Mouse (Mus musculus) c-Kit-positive CD71-positive TER-119-negative erythroid progenitor cells, embryonic 14.5 days (primary cell): ENCODE data around the gene Wfdc15b.

Experiments
- DNase-seq: peaks from one replicate; pipeline ENCODE4 v3.0.0-alpha.2; 2013; ENCODE audit warnings: low read depth

Wfdc15b gene

DNA sequence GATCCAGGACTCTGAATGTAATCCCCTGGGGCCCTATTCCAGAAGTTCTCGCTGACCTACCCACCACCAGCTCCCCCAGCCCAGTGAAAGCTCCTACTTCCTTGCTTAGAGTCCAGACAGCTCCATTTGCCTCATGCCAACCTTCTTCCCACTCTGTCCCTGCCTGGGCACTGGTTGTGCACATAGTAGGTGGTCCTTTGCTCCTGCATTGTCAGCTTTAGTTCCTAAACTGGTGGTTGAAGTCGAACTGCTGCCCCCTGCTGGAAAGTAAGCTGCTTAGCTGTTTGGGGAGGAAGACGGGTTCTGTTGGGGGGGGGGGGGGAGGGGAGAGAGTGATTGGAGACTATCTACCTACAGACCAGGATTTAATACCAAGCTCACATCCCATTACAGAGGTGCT lies 41.3 kb downstream of the Wfdc15b start:
- peak; percentile 8 for DNase-seq

DNA sequence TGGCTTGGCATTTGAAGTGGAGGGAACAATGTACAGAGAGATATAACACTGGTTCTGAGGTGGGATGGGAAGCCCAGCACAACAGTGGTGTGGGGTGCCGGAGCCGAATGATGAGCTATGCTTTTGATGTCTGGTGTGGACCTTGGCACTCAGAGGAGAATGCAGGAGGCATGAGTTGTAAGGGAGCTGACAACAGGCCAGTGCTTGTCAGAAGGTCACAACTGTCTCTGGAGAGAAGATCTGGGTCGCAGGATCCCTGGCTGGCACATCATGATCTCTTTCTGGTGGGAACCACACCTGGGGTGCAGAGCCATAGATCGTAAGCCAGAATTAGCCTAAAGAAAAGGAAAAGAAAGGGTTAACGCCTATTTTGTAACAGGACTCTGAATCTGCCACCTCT lies 43.6 kb downstream of the Wfdc15b start:
- no peak for DNase-seq

DNA sequence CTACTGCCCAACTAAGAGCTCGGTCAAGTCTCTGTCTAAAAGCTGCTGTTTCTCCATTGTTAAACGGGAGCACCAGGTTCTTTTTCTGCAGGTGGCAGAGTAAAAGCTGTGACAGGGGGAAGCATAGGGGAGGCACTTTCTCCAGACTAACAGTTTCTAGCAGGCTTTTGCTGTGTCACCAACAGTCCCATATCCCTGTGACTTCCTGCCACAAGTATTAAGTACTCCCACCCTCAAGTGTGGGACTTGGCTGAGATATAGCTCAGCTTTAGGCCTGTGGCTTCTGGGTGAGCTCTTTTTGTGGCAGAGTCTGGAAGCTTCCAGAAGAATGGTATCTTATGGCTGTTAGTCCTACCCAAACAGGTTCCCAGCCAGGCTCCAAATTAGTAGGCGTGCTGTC lies 45.6 kb downstream of the Wfdc15b start:
- no peak for DNase-seq

DNA sequence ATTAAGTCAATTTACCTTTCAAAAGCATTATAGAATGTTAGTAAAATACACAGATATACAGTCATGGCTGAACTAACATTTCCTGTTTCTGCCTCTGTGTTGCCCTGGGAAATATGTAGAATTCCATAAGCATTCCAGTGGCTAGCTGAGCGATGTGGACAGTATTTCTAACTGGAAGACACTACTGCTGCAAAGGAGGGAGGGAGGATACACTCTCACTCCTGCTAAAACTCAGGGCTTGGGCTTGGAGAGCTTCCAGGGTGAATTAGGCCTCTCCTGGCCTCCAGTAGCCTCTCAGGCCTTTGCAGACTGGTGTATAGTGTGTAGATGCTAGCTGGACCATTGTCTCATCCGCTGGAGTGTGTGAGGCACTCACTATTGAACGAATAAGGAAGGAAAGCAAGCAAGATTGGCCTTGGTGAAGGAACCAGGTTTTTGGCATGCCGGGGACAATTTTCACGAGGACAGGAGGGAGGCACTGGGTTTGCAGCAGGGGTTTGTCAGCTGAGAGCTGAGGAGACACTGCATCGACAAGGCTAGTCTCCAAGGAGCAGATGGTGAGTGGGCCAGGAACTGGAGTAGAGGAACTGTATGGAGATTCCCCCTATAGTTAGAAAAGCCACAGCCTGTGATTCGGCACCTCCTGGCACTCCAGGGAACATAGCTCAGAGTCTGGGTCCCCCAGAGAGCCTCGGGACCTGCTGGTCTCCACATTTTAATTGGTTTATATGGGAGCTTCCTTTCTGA lies 46.6 kb downstream of the Wfdc15b start:
- no peak for DNase-seq

DNA sequence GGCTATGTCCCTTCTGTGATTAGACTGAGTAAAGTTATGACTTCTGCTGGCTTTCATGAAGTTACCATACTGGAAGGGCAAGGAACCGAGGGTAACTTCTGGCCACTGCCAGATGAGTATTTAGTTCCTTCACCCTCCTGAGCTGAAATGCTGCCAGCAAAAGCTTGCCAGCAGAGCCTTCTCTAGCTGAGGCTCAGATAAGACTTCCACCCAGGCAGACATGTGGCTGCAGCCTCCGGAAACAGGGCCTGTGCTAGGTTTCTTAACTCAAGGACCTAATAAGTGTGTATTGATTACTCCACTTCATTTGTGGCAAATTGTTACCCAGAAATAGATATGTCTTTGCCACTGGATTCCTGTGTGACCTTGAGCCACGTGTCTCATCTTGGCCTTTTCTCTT lies 48.1 kb downstream of the Wfdc15b start:
- no peak for DNase-seq

DNA sequence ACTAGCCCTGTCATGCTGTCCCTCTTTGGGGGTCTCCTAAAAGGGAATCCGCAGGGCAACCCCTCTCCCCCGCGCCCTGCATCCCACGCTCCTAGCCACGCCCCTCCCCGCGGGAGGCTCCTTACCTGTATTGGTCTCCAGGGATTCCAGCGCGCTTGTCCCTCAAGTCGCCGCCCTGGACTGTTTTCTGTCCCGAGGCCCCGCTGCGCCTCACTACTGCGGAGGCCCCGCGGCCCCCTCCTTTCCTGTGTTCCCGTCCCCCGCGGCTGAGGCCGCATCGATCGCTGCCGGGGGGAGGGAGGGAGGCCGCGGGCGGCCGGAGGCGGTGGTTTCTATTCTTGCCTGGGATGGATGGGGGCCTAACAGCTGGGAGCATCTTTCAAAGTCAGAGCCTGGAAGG lies 50.6 kb downstream of the Wfdc15b start, which contains the start of gene Kcns1:
TSS of gene Kcns1 (minus strand) at position 212 of the 400 bp plus-strand sequence.
- DNase-seq, result no peak

DNA sequence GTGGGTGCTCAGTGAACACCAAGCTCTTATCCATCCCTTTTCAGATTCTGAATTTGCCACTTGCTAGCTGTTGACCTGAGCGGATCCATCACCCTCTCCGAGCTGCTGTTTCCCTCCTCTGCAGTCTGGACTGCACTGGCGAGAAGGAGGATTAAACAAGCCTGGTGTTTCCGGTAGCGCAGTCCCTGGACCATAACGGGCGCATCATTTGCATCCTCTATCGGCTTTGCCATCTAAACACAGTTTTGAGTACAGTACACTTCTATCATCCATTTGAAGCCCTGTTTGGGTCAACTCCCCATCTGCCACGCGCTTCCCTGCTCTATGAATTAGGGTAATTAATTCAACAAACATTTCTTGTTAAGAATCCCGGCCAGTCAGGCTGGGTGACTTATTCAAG lies 51.1 kb downstream of the Wfdc15b start:
- no peak for DNase-seq

DNA sequence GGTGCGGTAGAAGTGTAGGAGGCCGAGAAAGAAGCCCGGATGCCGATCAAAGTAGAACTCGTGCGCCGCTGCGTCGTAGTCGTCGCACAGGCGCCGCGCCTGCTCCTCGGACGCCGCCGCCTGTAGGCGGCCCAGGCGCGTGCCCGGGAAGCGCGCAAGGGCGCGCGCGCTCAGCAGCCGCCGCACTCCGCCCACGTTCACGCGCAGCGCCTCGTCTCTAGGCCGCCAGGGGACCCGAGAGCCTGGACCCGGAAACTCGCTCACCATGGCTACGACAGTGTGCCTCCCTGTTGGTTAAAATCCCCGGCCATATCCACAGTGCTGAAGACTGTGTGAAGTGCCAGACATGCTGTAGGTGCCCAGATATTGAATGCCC lies 52.9 kb downstream of the Wfdc15b start:
- no peak for DNase-seq

DNA sequence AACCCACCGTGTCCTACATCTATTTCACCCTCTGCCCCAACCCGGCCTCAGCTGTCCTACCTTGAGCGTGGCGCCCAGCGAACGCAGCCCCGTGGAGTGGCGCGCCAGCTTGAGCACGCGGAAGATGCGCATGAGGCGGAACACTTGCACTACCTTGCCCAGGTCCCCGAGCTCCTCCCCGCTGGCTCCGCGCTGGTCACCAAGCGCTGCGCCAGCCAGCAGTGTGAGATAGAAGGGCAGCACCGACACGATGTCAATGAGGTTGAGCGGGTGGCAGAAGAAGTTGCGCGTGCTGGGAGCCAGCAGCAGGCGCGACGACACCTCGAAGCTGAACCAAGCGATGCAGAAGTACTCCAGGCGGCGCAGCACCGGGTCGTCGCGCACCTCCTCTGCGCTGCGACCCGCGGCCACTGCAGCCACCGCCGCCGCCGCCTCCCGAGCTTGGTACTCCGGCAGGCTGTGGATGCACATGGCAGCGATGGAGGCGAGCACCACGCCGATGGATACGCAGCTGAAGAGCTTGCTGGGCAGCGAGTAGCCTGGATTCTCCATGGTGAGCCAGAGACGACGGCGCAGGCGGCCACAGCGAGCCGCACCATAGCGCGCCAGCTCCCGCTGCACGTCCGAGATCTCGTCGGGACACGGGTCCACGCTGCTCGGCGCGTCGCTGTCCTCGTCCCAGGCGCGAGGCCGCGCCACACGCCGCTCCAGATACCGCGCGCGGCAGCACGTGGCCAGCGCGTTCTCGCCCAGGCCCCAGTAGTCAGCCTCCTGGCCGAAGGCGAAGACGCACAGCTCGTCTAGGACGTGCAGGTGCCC lies 53.5 kb downstream of the Wfdc15b start:
- no peak for DNase-seq

DNA sequence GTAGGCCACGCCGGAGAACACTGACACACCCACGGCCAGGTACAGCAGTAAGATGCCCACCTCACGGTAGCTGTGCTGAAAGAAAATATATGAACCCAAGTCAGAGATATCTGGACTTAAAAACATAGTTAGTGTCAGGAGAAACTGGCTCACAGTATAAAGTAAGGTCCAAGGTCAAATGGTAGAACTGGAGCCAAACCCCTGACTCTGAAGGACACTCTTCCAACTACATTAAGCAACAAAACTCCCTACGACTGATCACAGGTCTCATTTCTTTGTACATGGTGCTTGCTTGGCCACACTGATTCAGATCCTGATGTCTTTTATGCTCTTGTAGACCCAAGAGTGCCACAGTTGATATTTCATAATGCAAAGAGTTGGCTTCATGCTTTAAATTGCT lies 56.5 kb downstream of the Wfdc15b start:
- no peak for DNase-seq
